Mouse (Mus musculus) neutrophil, adult 59 days (primary cell): ENCODE results near the gene Prr15l. TPM values are rescaled to one million over a fixed set of nuclear protein-coding genes. Genes with fewer than 3 reads are reported as not detected.

Experiments used
- total RNA-seq, 2 experiments: library from RNA; stranded (reverse); gene quantifications; 1 replicate in 1 of 2; 2 replicates in 1 of 2; pipeline ENCODE4 v1.2.4; 2023

Gene Prr15l
- total RNA-seq = under 1 TPM in 1 of 2 experiments, not detected in 1; 0.24 TPM

DNA sequence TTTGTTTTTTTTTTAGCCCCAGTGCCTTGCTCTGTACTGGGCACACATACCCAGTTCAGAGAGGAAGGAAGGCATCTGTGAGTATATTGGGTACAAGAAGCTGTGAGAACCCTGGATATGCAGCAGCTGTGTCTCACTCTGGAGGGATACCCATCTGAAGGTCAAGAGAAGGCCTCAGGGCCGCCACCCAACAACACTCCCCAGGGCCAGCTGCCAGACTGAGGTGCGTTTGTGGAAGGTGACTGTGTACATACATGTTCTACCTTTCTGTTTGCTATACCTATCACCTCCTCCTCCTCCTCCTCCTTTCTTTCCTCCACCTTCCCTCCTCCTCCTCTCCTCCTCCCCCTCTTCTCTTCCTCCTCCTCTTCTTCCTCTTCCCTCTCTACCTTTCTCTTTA is at the start of gene Prr15l:
Gene Prr15l, plus strand, starts transcription at position 17 of the 400 bp plus-strand sequence.

DNA sequence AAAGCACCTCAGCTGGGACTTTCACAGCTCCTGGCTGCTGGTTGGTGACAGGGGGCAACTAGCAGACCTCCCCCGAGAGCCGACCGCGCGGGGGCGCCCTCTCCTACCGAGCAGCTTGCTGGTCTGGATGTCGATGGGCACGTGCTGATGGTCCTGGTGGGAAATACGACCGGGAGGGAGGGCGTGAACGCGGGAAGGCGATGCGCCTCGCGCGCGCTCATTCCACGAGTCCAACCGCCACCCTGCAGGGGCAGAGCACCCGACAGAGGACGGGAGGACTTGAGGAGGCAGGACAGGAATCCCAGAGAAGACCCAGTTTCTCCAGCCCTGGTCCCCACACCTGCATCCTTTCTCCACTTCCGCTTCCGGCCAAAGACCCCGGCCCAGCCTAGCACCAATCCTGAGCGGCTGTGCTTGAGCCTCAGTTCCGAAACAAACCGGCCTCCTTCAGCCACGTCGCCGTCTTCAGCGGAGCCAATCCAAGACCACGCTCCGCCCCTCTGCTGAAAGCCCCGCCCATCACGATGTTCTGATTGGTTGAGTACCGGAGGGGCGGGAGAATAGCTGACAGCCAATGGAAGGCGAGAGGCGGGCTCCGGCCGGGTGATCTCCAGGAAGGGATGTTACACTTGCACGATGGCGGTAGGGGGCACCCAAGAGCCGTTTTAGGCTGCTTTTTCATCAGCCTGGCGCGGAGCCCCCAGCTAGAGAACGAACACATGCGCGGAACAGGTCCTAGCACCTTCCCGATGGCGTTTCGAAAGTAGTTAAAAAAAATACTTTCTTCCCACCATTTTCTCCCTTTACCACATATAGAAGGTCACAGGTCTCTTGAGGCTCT is 11.6 kb upstream of the Prr15l start, which contains the start of gene Cdk5rap3:
Gene Cdk5rap3, minus strand, starts transcription at position 453 of the 841 bp plus-strand sequence.

DNA sequence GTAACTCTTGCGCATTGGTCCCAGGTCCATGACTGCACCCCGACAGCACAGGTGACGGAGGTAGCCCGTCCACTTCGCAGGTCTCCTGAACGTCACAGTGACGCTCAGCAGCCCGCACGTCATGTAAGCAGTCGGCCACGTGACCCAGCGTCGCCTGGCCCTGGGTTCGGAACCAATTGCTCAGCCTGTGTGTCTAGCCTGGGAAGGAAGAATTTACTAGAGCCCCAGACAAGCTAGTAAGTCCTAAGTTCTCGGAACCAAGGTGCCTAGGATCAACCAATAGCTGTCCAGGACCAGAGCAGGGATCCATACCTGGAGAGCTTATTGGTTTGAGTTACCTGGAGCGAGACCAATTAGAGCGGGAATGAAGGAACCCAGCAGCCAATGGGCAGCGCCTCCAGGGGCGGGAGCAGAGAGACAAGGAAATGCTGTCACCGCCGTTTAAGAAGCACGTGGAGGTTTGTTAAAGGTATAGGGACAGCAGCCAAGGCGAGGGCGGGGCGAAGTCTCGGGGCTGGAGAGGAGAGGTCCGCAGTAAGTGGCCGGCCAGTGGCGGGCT is 15.9 kb downstream of the Prr15l start, which contains the start of gene Pnpo:
Gene Pnpo, minus strand, starts transcription at position 241 of the 559 bp plus-strand sequence.

DNA sequence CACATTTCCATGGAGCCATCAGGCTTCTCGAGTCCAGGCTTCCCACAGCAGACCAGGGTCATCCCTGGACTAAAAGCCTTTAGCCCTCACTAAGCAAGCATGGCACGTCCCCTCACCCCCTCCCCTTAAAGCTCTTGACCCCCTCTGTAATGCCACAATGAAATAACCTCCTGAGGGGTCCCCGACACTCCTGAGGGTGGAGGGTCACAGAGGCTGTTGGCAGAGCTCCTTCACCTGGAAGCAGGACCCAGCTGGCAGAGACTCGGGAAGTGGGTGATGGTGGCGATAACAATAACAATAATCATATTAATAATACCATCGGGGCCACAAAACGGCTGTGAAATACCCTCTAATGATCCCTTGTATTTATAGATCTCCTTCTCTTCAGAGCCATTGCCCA is 55.0 kb downstream of the Prr15l start, which contains the start of gene Sp2:
Gene Sp2, minus strand, starts transcription at position 101 of the 400 bp plus-strand sequence.

Other genes with a start within 250 kb of the Prr15l start
- 10 to 100 TPM; 41.1 to 48.5 TPM for gene Snx11, start 150.5 kb upstream of the Prr15l start, total RNA-seq
- 10 to 100 TPM; 30.5 to 33.8 TPM for gene Cbx1, start 139.0 kb upstream of the Prr15l start, total RNA-seq
- gene Nfe2l1, start 98.1 kb upstream of the Prr15l start, total RNA-seq = 10 to 100 TPM; 38.8 to 48.5 TPM
- gene Copz2, start 78.2 kb upstream of the Prr15l start, total RNA-seq = under 1 TPM; 0.49 to 0.91 TPM
- gene Cdk5rap3, start 11.6 kb upstream of the Prr15l start, total RNA-seq = 10 to 100 TPM; 33.4 to 50.9 TPM
- gene Pnpo, start 15.9 kb downstream of the Prr15l start, total RNA-seq = 10 to 100 TPM; 13.4 to 15.7 TPM
- gene Sp2, start 54.9 kb downstream of the Prr15l start, total RNA-seq = 10 to 100 TPM; 31.3 to 40.5 TPM
- gene Sp6, start 85.3 kb downstream of the Prr15l start, total RNA-seq = not detected
- 1 to 10 TPM; 1.9 to 2.3 TPM for gene Scrn2, start 101.8 kb downstream of the Prr15l start, total RNA-seq
- under 1 TPM; 0.27 to 0.57 TPM for gene Lrrc46, start 113.3 kb downstream of the Prr15l start, total RNA-seq
- 10 to 100 TPM; 39.9 to 44.8 TPM for gene Mrpl10, start 113.5 kb downstream of the Prr15l start, total RNA-seq
- 10 to 100 TPM; 20.9 to 21.4 TPM for gene Osbpl7, start 122.5 kb downstream of the Prr15l start, total RNA-seq
- gene Tbx21, start 187.2 kb downstream of the Prr15l start, total RNA-seq = under 1 TPM in 1 of 2 experiments, not detected in 1; 0.13 TPM
- 10 to 100 TPM; 34.7 to 51.1 TPM for gene Tbkbp1, start 223.4 kb downstream of the Prr15l start, total RNA-seq